Mouse (Mus musculus) testis, postnatal 10 days (tissue): ENCODE measurements at regions not wholly inside any gene's neighbourhood (a gene's known extent, or its start where the extent isn't known, plus 50 kb on each side); places are given as distances from the start of the nearest gene placed in this dataset.

ENCODE experiments used
- DNase-seq: peaks from one replicate; pipeline ENCODE4 v3.0.0; 2021; ENCODE audit warnings: low spot score

GRCm38 (mm10) chr3:137100627-137101404 is 240.1 kb upstream of the Emcn start:
- DNase-seq, result no peak

- no peak for DNase-seq
Measured at GRCm38 (mm10) chr3:137105930-137106329, 234.9 kb upstream of the Emcn start.

DNA sequence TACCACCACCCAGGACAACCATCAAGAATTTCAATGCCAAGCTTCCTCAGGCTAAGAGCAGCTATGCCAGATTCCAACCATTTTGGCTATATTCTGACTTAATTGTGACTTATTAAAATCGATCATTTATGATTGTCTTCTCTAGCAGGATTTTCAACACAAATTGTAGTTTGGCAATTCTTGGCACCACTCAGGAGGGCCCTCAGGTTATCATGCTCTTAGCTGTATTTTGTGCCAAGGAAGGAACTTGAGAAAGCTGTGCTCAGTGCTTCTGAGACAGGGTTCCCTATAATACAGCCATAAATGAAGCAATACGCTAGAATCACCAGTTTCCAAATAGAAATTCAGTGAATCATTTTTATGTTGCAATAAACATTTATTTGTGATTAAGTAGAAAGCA is 232.7 kb upstream of the Emcn start:
- no peak for DNase-seq

DNA sequence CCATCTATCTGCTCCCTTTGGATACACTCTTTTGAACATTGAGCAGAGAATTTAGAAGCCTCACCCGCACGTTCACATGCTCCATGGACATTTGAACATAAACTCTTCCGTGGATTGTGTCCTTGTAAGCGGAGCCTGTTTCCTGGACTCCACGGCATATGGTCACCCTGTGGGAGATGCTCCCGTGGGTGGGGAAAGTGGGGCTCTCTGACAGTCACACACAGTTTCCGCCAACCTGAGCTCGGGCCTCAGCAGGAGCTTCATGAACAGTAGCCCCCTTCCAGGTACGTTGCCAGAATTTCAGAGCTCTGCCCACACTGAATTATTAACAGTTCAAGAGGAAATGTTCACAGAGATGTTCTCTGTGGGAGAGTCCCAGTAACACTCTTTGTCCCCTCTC is 231.1 kb upstream of the Emcn start:
- DNase-seq, result no peak

- no peak for DNase-seq
Measured at GRCm38 (mm10) chr3:137110485-137110884, 230.4 kb upstream of the Emcn start.

DNA sequence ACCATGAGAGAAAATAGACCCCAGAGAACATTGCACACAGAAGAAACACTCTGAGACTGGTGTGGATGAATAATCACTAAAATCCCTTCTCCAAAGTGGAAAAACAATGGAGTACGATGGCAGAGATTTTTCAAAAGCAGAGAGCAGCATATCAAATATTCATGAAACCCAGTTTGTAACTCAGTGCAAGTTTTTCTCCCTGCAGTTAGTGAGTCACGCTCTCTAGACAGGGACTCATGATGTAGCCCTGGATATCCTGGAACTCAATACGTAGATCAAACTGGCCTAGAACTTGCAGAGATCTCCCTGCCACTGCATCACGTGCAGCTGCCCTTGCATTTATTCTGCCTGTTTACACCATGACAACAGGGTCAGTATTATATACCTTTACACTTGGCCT is 210.9 kb upstream of the Emcn start:
- DNase-seq, result no peak

DNA sequence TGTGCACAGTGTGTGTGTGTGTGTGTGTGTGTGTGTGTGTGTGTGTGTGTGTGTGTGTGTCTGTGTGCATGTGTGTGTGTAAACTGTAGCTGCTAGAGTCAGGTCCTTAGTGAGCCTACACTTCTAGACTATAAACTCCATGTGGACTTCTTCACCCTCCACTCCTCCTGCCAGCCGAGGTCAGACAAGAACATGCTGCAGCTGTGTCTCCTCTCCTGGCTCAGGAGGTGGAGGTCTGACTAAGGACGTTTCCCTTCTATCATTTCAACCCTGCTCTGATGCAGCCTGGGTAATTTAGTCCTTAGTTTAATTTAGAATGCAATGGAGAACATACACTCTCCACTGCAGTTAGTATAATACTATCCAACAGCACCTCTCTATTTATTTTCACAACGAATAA is 198.8 kb upstream of the Emcn start:
- DNase-seq, result no peak

GRCm38 (mm10) chr3:137146062-137146461 is 194.8 kb upstream of the Emcn start:
- no peak for DNase-seq

- no peak for DNase-seq
Measured at GRCm38 (mm10) chr3:137147405-137147804, 193.5 kb upstream of the Emcn start.

GRCm38 (mm10) chr3:137150414-137151010 is 190.4 kb upstream of the Emcn start:
- DNase-seq, result no peak

DNA sequence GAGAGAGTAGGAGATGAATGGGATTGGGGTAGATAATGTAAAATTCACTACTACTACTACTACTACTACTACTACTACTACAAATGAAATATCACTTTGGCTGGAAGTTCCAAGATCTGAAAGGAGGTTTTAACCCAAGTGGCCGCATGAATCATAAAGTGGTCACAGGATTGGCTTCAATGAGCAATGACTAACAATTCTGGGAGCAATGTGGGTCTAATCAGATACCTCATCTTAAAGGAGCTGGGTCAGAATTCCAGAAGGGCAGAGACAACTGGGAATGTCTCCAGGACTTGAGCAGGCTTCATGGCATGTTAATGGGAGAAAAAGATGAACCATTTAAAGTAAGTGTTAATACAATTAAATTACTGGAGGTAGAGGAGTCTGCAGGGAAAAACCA is 189.4 kb upstream of the Emcn start:
- no peak for DNase-seq

DNA sequence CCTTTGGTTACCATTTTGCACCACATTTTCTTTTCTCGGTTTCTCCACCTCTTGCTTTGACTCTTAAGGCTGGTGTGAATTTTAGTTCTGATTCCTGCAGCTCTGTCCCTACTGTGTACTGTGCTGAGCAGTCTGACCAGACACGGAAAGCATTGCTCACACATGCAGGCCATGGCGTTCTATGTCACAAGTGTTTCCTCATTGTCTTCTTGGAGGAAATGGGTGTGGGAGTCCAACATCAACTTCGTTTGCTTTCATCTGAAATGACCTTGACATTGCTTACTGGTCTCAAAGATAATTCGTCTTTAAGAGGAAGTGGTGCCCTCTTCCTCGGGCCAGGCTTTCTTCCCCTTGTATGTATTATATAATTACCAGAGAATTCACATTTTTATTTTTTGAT is 187.6 kb upstream of the Emcn start:
- DNase-seq, result no peak

DNA sequence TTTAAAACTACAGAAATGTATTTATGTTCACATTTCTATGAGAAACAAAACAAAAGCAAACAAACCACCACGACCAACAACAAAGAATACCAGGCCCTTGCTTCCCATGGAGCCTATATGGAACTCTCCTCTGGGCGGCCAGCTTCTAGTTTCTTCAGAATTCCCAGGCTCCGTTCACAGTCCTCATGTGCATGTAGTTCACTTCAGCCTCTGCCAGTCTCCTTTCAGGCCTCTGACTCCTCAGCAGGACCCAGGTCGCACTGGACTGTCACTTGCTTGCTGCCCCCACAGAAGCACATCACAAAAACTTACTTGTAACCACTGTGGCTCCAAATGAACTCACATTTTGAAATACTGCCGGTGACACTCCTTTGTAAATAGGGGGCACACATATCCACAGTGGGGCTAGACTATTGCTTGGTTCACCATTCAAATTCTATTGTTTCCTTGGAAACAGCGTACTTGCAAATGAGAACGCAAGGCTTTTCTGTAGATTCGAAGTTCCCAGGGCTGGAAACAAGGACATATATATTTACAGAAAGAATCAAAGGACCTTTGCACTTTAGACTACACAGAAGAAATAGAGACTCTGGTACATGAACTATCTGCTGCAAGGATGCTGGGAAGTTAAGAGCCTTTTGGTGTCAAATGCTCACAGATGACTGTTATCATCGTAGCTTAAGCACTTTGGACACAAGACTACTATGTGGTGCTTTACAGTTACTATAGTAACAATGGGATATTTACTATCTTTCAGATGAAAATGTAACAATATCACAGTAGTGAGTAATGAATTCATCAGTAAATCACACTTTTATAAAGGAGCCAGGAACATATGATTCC is 186.4 kb upstream of the Emcn start:
- no peak for DNase-seq

GRCm38 (mm10) chr3:137155043-137155404 is 185.8 kb upstream of the Emcn start:
- DNase-seq, result no peak

- no peak for DNase-seq
Measured at GRCm38 (mm10) chr3:137156250-137156975, 184.5 kb upstream of the Emcn start.

GRCm38 (mm10) chr3:137189035-137189434 is 151.8 kb upstream of the Emcn start:
- no peak for DNase-seq

GRCm38 (mm10) chr3:137190489-137190888 is 150.4 kb upstream of the Emcn start:
- no peak for DNase-seq

DNA sequence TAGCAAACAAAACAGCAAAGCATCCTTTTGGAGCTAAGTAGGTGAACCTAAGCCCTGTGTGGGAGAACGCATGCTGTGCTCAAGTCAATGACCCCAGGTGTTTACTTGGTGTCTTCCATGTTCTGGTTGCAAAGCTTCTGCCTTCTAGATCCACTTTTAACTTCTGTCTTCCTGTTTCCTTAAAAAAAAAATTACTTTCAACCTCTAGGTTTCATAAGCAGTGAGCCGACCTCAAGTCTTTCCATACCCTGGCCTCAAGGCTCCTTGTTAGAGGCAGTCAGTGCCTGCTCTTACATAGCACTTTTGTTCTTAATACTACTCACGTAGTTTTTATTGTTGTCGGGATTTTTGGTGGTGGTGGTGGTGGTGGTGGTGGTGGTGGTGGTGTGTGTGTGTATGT is 149.9 kb upstream of the Emcn start:
- DNase-seq, result no peak

- DNase-seq, result no peak
Measured at GRCm38 (mm10) chr3:137193873-137194272, 147.0 kb upstream of the Emcn start.

GRCm38 (mm10) chr3:137211667-137212066 is 129.2 kb upstream of the Emcn start:
- no peak for DNase-seq

- no peak for DNase-seq
Measured at GRCm38 (mm10) chr3:137216036-137216435, 124.8 kb upstream of the Emcn start.

DNA sequence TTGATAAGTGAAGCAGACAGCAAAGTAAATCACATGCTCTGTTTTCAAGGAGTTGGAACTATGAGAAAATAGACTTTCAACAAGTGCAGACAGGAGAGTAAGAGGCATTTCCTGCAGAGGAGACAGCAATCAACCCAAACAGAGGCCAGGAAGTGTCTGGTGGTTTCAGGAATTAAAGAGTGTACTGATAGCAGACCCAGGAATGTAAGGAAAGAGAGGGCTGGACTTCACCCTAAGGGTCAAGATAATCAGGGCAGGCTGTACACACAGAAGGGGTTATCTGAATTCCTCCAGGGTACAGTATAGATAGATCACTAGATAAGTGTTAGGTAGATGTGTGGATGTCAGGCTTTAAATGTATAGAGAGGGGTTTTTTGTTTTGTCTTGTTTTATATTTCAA is 123.6 kb upstream of the Emcn start:
- DNase-seq, result no peak
